Mouse (Mus musculus) layer of hippocampus, adult 18-20 months (tissue): ENCODE measurements around the gene Rapsn. TPM values are rescaled to one million over a fixed set of nuclear protein-coding genes. Genes with fewer than 3 reads are reported as not detected.

Source experiments
- DNase-seq, 2 experiments: peaks; one replicate each; pipeline ENCODE4 v3.0.0; 2022; ENCODE audit warnings: low spot score in 2 of 2
- total RNA-seq, 2 experiments: library from RNA; stranded (reverse); gene quantifications; 2 replicates each; pipeline ENCODE4 v1.2.3; 2021

The Rapsn gene
- total RNA-seq, 2 experiments from 2014 or later, result 0.23 to 0.57 TPM

GRCm38 (mm10) chr2:91052752-91053151 is 17.3 kb downstream of the Rapsn start:
- DNase-seq, result no peak

- no peak for DNase-seq
These were observed 17.9 kb downstream of the Rapsn start for GRCm38 (mm10) chr2:91053181-91053933.

GRCm38 (mm10) chr2:91053934-91054382 is 18.5 kb downstream of the Rapsn start, which contains the start of gene Psmc3:
Psmc3 (plus strand) TSS chr2:91054009.
- DNase-seq, result peak; percentile 97

- DNase-seq, result no peak
These were observed 23.0 kb downstream of the Rapsn start for GRCm38 (mm10) chr2:91058435-91058834.

- no peak for DNase-seq
These were observed 24.0 kb downstream of the Rapsn start for GRCm38 (mm10) chr2:91059376-91059775.

- peak; percentile 75 to 89 for DNase-seq
These were observed 25.3 kb downstream of the Rapsn start for GRCm38 (mm10) chr2:91060544-91061355.

- DNase-seq, result no peak
These were observed 26.5 kb downstream of the Rapsn start for GRCm38 (mm10) chr2:91061849-91062481.

- DNase-seq, result no peak
These were observed 27.6 kb downstream of the Rapsn start for GRCm38 (mm10) chr2:91062779-91063606.

GRCm38 (mm10) chr2:91064211-91064610 is 28.8 kb downstream of the Rapsn start:
- DNase-seq, result no peak

GRCm38 (mm10) chr2:91065544-91065943 is 30.1 kb downstream of the Rapsn start:
- peak in 1 of 2 experiments; percentile 60 for DNase-seq

GRCm38 (mm10) chr2:91066455-91066854 is 31.0 kb downstream of the Rapsn start:
- DNase-seq, result no peak

- DNase-seq, result no peak
These were observed 32.9 kb downstream of the Rapsn start for GRCm38 (mm10) chr2:91068162-91068871.

GRCm38 (mm10) chr2:91068872-91069165 is 33.4 kb downstream of the Rapsn start:
- DNase-seq, result no peak

GRCm38 (mm10) chr2:91069306-91070000 is 34.0 kb downstream of the Rapsn start:
- DNase-seq, result no peak

- peak; percentile 95 to 97 for DNase-seq
These were observed 34.8 kb downstream of the Rapsn start, which contains the start of gene Slc39a13 for GRCm38 (mm10) chr2:91070076-91070800. Slc39a13 (minus strand) TSS chr2:91070417.

- DNase-seq, result no peak
These were observed 35.6 kb downstream of the Rapsn start for GRCm38 (mm10) chr2:91071059-91071458.

- DNase-seq, result no peak
These were observed 36.7 kb downstream of the Rapsn start for GRCm38 (mm10) chr2:91072092-91072491.

- DNase-seq, result no peak
These were observed 42.5 kb downstream of the Rapsn start for GRCm38 (mm10) chr2:91077957-91078313.
